Mouse (Mus musculus): ENCODE results near the gene Gde1.

- TF ChIP-seq CTCF (IDR thresholded peaks at IDR 0.05; ENCODE audit: low read depth, low read length) (no peak), POLR2A (IDR thresholded peaks at IDR 0.05; ENCODE audit: borderline replicate concordance, low read depth, low read length) (no peak)
Measured at GRCm38 (mm10) chr7:118705101-118705961, at the start of gene Gde1.

All from bone marrow macrophage, adult 2 months (primary cell).